ENCODE assay signal across 8 mouse cellular contexts in genomic region chr11:97745331-97745721, GRCm38 (mm10). TPM values are rescaled to one million over a fixed set of nuclear protein-coding genes. Genes with fewer than 3 reads are reported as not detected.
DNase-seq lines count a peak whose midpoint lies in the region; ATAC-seq and TF ChIP-seq lines count a peak whose summit lies in the region.

No protein-coding gene starts in this region.

- no peaks in the 10 kb centered on the region for H3K27me3 ChIP-seq in spleen, adult 2 months (ENCODE audit: control insufficient read depth, insufficient read depth, low read length)
- H3K27me3 ChIP-seq in limb, embryonic 15.5 days = no peaks in the 10 kb centered on the region
- no peaks in the 10 kb centered on the region for H3K27me3 ChIP-seq in stomach, embryonic 15.5 days (replicated peaks)

- peaks cover 10% of the 10 kb centered on the region; the same call in 1 of the 2 replicates for H3K4me1 ChIP-seq in spleen, adult 2 months (ENCODE audit: control insufficient read depth, insufficient read depth, insufficient read length)
- peaks cover 23% of the 10 kb centered on the region for H3K4me1 ChIP-seq in limb, embryonic 15.5 days
- H3K4me1 ChIP-seq in stomach, embryonic 15.5 days = peaks cover 10% of the 10 kb centered on the region

- no peak for TF ChIP-seq CTCF in gastrocnemius, adult 2 months (IDR thresholded peaks at IDR 0.05)
- TF ChIP-seq CTCF in spleen, adult 2 months (IDR thresholded peaks at IDR 0.05; ENCODE audit: extremely low read depth, insufficient read depth, insufficient read length, insufficient replicate concordance) = no peak

- H3K9ac ChIP-seq in limb, embryonic 15.5 days = no peak overlapping the region
- H3K9ac ChIP-seq in stomach, embryonic 15.5 days = no peak overlapping the region

- 9% methylated on average over 13 of the region's 13 CpGs for WGBS in spleen, adult 2 months
- WGBS in limb, embryonic 15.5 days = 10% methylated on average over 13 of the region's 13 CpGs
- 9% methylated on average over 13 of the region's 13 CpGs for WGBS in stomach, embryonic 15.5 days

- H3K36me3 ChIP-seq in spleen, adult 2 months (ENCODE audit: control insufficient read depth, insufficient read depth, low read length) = peaks cover 15% of the 10 kb centered on the region
- peaks cover 41% of the 10 kb centered on the region for H3K36me3 ChIP-seq in limb, embryonic 15.5 days
- peaks cover 21% of the 10 kb centered on the region for H3K36me3 ChIP-seq in stomach, embryonic 15.5 days

- peak overlapping the region; percentile 97 for H3K4me3 ChIP-seq in gastrocnemius, adult 2 months
- peak overlapping the region; percentile 100 for H3K4me3 ChIP-seq in spleen, adult 2 months (ENCODE audit: extremely low read depth, insufficient read depth, insufficient read length)
- H3K4me3 ChIP-seq in limb, embryonic 15.5 days = peak overlapping the region; percentile 80
- H3K4me3 ChIP-seq in stomach, embryonic 15.5 days (replicated peaks) = peak overlapping the region; percentile 88

- intact Hi-C loops in gastrocnemius, adult 2 months (cut with DNase I) = loop anchor here (2.0 kb wide), 1 partner anchor 43 kb away; the partner anchor contains the start of gene Psmb3
- intact Hi-C loops in gastrocnemius, postnatal 36 days (cut with DNase I) = no loop called here

- peak overlapping the region; percentile 93 for H3K27ac ChIP-seq in gastrocnemius, adult 2 months
- peak overlapping the region; percentile 100 for H3K27ac ChIP-seq in spleen, adult 2 months (ENCODE audit: insufficient read depth, low read length)
- H3K27ac ChIP-seq in limb, embryonic 15.5 days = no peak overlapping the region
- H3K27ac ChIP-seq in stomach, embryonic 15.5 days = no peak overlapping the region

- DNase-seq in gastrocnemius, adult 2 months = no peak
- DNase-seq in gastrocnemius, postnatal 36 days = no peak
- no peak for DNase-seq in spleen, adult 2 months (ENCODE audit: low read depth in 1 of 2, low spot score in 2 of 2)
- no peak for DNase-seq in spleen, adult 12 weeks (ENCODE audit: low spot score)
- no peak for DNase-seq in cerebellum, adult 11-12 months

- no peak for ATAC-seq in limb, embryonic 15.5 days (ENCODE audit: insufficient number of reproducible peaks, low FRiP score, low TSS enrichment, low read depth)
- no peak for ATAC-seq in stomach, embryonic 15.5 days (ENCODE audit: insufficient read depth, low FRiP score, low read depth)
- no peak for ATAC-seq in frontal cortex, adult (ENCODE audit: low TSS enrichment)

- H3K4me2 ChIP-seq in limb, embryonic 15.5 days = peak overlapping the region; percentile 48
- peak overlapping the region; percentile 54 for H3K4me2 ChIP-seq in stomach, embryonic 15.5 days

- no peaks in the 10 kb centered on the region for H3K9me3 ChIP-seq in limb, embryonic 15.5 days
- H3K9me3 ChIP-seq in stomach, embryonic 15.5 days = no peaks in the 10 kb centered on the region

- no peak for TF ChIP-seq POLR2A in spleen, adult 2 months (IDR thresholded peaks at IDR 0.05; ENCODE audit: low read depth, low read length)

RNA-seq across cellular contexts. Expression of gene Pip4k2b, which starts 0.8 kb away (rescaled TPM):
- 10 to 100 TPM; 59.3 to 66.2 TPM for total RNA-seq in gastrocnemius, adult 2 months (2021)
- 10 to 100 TPM; 44.0 to 47.0 TPM for total RNA-seq in gastrocnemius, postnatal 36 days (2021)
- 17.6 and 19.1 TPM in 2 replicates for polyA plus RNA-seq in spleen, adult 2 months (2012; rRNA removed)
- 1.7 and 2.2 TPM in 2 replicates for polyA plus RNA-seq in limb, embryonic 15.5 days (2015; fragmentation: Nextera tagmentation; extraction: Ambion mirVana)
- polyA plus RNA-seq in stomach, embryonic 15.5 days (2015; fragmentation: Nextera tagmentation; extraction: Ambion mirVana) = 1.4 and 1.5 TPM in 2 replicates

RNA-seq across cellular contexts. Expression of gene Cwc25, which starts 21.0 kb away (rescaled TPM):
- 1 to 10 TPM; 6.2 to 6.5 TPM for total RNA-seq in gastrocnemius, adult 2 months (2021)
- 1 to 10 TPM; 5.5 to 5.7 TPM for total RNA-seq in gastrocnemius, postnatal 36 days (2021)
- 6.7 TPM in 2 replicates for polyA plus RNA-seq in spleen, adult 2 months (2012; rRNA removed)
- 17.3 and 19.1 TPM in 2 replicates for polyA plus RNA-seq in limb, embryonic 15.5 days (2015; fragmentation: Nextera tagmentation; extraction: Ambion mirVana)
- 14.8 and 16.8 TPM in 2 replicates for polyA plus RNA-seq in stomach, embryonic 15.5 days (2015; fragmentation: Nextera tagmentation; extraction: Ambion mirVana)

RNA-seq across cellular contexts. Expression of gene 1700001P01Rik, which starts 30.4 kb away (rescaled TPM):
- total RNA-seq in gastrocnemius, adult 2 months (2021) = under 1 TPM; 0.39 to 0.56 TPM
- not detected for total RNA-seq in gastrocnemius, postnatal 36 days (2021)
- polyA plus RNA-seq in spleen, adult 2 months (2012; rRNA removed) = not detected in 2 replicates
- polyA plus RNA-seq in limb, embryonic 15.5 days (2015; fragmentation: Nextera tagmentation; extraction: Ambion mirVana) = 0.35 TPM in 1 of 2 replicates, not detected in the other
- 0.37 and 0.60 TPM in 2 replicates for polyA plus RNA-seq in stomach, embryonic 15.5 days (2015; fragmentation: Nextera tagmentation; extraction: Ambion mirVana)

RNA-seq across cellular contexts. Expression of gene Rpl23, which starts 36.9 kb away (rescaled TPM):
- total RNA-seq in gastrocnemius, adult 2 months (2021) = 100 to 1,000 TPM; 385 to 521 TPM
- total RNA-seq in gastrocnemius, postnatal 36 days (2021) = 100 to 1,000 TPM; 349 to 430 TPM
- 96.9 and 98.1 TPM in 2 replicates for polyA plus RNA-seq in spleen, adult 2 months (2012; rRNA removed)
- 447 and 586 TPM in 2 replicates for polyA plus RNA-seq in limb, embryonic 15.5 days (2015; fragmentation: Nextera tagmentation; extraction: Ambion mirVana)
- polyA plus RNA-seq in stomach, embryonic 15.5 days (2015; fragmentation: Nextera tagmentation; extraction: Ambion mirVana) = 502 and 526 TPM in 2 replicates

RNA-seq across cellular contexts. Expression of gene Psmb3, which starts 42.1 kb away (rescaled TPM):
- total RNA-seq in gastrocnemius, adult 2 months (2021) = 100 to 1,000 TPM; 141 to 159 TPM
- 100 to 1,000 TPM; 124 to 129 TPM for total RNA-seq in gastrocnemius, postnatal 36 days (2021)
- polyA plus RNA-seq in spleen, adult 2 months (2012; rRNA removed) = 151 and 203 TPM in 2 replicates
- polyA plus RNA-seq in limb, embryonic 15.5 days (2015; fragmentation: Nextera tagmentation; extraction: Ambion mirVana) = 413 and 414 TPM in 2 replicates
- 396 and 424 TPM in 2 replicates for polyA plus RNA-seq in stomach, embryonic 15.5 days (2015; fragmentation: Nextera tagmentation; extraction: Ambion mirVana)

Comparison
In these comparisons a context has a peak if more than half of its experiments do, and no peak if none do; other contexts are left out.
1. H3K27ac ChIP-seq: peak in gastrocnemius, adult 2 months (single experiment) and spleen, adult 2 months (single experiment); none in limb, embryonic 15.5 days (single experiment) and stomach, embryonic 15.5 days (single experiment).
2. Peak in every context shown above with its lines, with median percentiles within 50 percentile points of each other: H3K4me3 ChIP-seq.